Mouse (Mus musculus): ENCODE measurements around the gene Cwf19l1.

- TF ChIP-seq POLR2A (IDR thresholded peaks at IDR 0.05; ENCODE audit: low read depth, low read length), result no peak
- TF ChIP-seq CTCF (conservative IDR thresholded peaks at IDR 0.05; ENCODE audit: insufficient read depth, insufficient read length, low read depth, low read length), result 0 out of 2 replicates have a peak, but pooled peaks have one; percentile 22
These were observed 12.7 kb upstream of the Cwf19l1 start for GRCm38 (mm10) chr19:44148345-44148744.

All from kidney, adult 2 months (tissue).